Mouse (Mus musculus) ES-Bruce4 (cell line): Measurements from ENCODE around the gene Fhl1. TPM values are rescaled to one million over a fixed set of nuclear protein-coding genes. Genes with fewer than 3 reads are reported as not detected.

Experiments used
- H3K27ac ChIP-seq: 2 replicates; pipeline ENCODE4 v1.5.1; 2012; ENCODE audit warnings: low read length, inconsistent platforms; ENCODE audit not compliant: insufficient read depth
- H3K27me3 ChIP-seq: 2 replicates; pipeline ENCODE4 v1.6.1; 2012; ENCODE audit warnings: mild to moderate bottlenecking, low read length, inconsistent platforms; ENCODE audit not compliant: control insufficient read depth, poor library complexity, insufficient read depth, severe bottlenecking
- H3K36me3 ChIP-seq: 2 replicates; pipeline ENCODE4 v1.6.1; 2012; ENCODE audit warnings: inconsistent platforms, mild to moderate bottlenecking, low read length, moderate library complexity; ENCODE audit not compliant: control insufficient read depth, poor library complexity, insufficient read depth, severe bottlenecking
- H3K4me1 ChIP-seq: one replicate; pipeline ENCODE4 v1.8.1; 2011; ENCODE audit warnings: low read length; ENCODE audit not compliant: control insufficient read depth, insufficient read depth
- H3K4me3 ChIP-seq: 2 replicates; pipeline ENCODE4 v1.5.1; 2011; ENCODE audit warnings: low read depth, mild to moderate bottlenecking, low read length
- H3K9ac ChIP-seq: 2 replicates; pipeline ENCODE4 v1.6.1; 2012; ENCODE audit warnings: low read depth, mild to moderate bottlenecking, inconsistent platforms; ENCODE audit not compliant: poor library complexity, severe bottlenecking
- H3K9me3 ChIP-seq: replicated peaks from 2 replicates; pipeline ENCODE4 v1.6.1; 2012; ENCODE audit warnings: mild to moderate bottlenecking, low read length, inconsistent platforms; ENCODE audit not compliant: control insufficient read depth, poor library complexity, insufficient read depth, severe bottlenecking
- CTCF ChIP-seq: IDR thresholded peaks from one replicate; pipeline ENCODE4 v1.8.1; 2011; ENCODE audit warnings: low read depth, low read length
- EP300 ChIP-seq: IDR thresholded peaks from 2 replicates; pipeline ENCODE4 v1.6.1; 2011; ENCODE audit warnings: low read depth, low read length; ENCODE audit not compliant: insufficient read depth
- POLR2A ChIP-seq: IDR thresholded peaks from one replicate; pipeline ENCODE4 v1.8.1; 2011; ENCODE audit warnings: low read length; ENCODE audit not compliant: insufficient read depth
- polyA plus RNA-seq: library from polyadenylated mRNA; stranded (reverse); fragments of >200 nt; gene quantifications from 2 replicates; pipeline ENCODE4 v1.2.4, GENCODE M21; 2011; ENCODE audit warnings: low read depth; ENCODE audit not compliant: missing spikeins, insufficient read depth, insufficient read length

Gene Fhl1
- polyA plus RNA-seq, 1 experiment = 169 TPM

DNA sequence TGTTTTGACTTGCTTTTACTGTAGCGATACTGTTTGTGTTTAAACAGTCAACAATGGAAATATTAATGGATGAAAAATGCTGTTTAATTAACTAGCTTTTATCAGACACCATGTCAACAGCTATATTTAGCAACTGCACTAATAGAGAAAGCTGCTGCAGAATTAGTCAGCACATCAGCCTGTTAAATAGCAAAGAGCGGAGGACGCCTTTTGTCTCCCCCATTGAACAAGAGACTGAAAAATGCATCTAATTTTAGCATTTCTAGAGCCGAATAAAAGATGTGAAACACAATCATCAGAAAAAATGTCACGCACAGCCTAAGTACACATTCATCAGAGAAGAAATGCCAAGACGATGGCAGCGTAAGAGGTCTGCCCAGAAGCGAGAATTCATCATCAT lies 9.0 kb upstream of the Fhl1 start:
- Histone ChIP-seq H3K9me3 (no peaks in the 10 kb centered on the region), H3K27me3 (no peaks in the 10 kb centered on the region), H3K36me3 (no peaks in the 10 kb centered on the region), H3K4me3 (no peak overlapping the region), H3K4me1 (no peaks in the 10 kb centered on the region), H3K27ac (no peak overlapping the region), H3K9ac (no peak overlapping the region)
- TF ChIP-seq POLR2A (no peak), EP300 (no peak), CTCF (no peak)

GRCm38 (mm10) chrX:56728507-56728906 lies 3.1 kb upstream of the Fhl1 start:
- no peaks in the 10 kb centered on the region for H3K36me3 ChIP-seq
- H3K4me3 ChIP-seq = no peak overlapping the region
- peaks cover 3% of the 10 kb centered on the region for H3K4me1 ChIP-seq
- H3K27ac ChIP-seq = no peak overlapping the region
- no peak for TF ChIP-seq CTCF
- no peak for TF ChIP-seq EP300
- no peak for TF ChIP-seq POLR2A
- no peak overlapping the region for H3K9ac ChIP-seq
- no peaks in the 10 kb centered on the region for H3K27me3 ChIP-seq
- H3K9me3 ChIP-seq = no peaks in the 10 kb centered on the region

DNA sequence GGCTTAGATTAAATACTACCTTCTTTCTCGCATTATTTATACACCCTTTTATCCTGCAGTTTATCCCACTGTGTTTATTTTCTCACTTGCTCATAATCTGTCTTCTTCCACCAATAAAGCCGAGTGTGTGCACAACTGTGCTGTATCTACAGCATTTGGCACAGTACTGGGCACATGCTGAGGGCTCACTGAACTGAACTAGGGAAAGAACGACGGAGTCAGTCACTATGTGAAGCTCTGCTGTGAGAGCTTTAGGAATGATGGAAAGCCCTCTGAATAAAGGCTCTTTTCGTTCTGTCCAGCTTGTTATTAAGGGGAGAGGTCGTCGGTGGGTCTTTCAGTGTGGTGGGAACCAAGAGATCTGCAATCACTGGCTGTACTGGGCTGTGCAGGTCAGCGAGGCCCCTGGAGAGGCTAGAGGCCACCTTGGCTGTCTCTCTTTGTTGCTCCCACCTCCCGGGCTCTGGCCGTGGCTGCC lies 720 bp upstream of the Fhl1 start:
- no peak for TF ChIP-seq CTCF
- no peak for TF ChIP-seq EP300
- TF ChIP-seq POLR2A = no peak
- peak overlapping the region; percentile 90 for H3K9ac ChIP-seq
- H3K36me3 ChIP-seq = no peaks in the 10 kb centered on the region
- H3K27me3 ChIP-seq = no peaks in the 10 kb centered on the region
- H3K27ac ChIP-seq = peak overlapping the region; percentile 4
- no peaks in the 10 kb centered on the region for H3K9me3 ChIP-seq
- peaks cover 3% of the 10 kb centered on the region for H3K4me1 ChIP-seq
- peak overlapping the region; percentile 64 for H3K4me3 ChIP-seq

- peak overlapping the region; percentile 90 for H3K9ac ChIP-seq
- H3K27me3 ChIP-seq = no peaks in the 10 kb centered on the region
- TF ChIP-seq CTCF (no peak), POLR2A (no peak), EP300 (no peak)
- H3K27ac ChIP-seq = no peak overlapping the region
- H3K36me3 ChIP-seq = no peaks in the 10 kb centered on the region
- peak overlapping the region; percentile 91 for H3K4me3 ChIP-seq
- peaks cover 3% of the 10 kb centered on the region for H3K4me1 ChIP-seq
- no peaks in the 10 kb centered on the region for H3K9me3 ChIP-seq
Observed at GRCm38 (mm10) chrX:56732401-56732800, 814 bp downstream of the Fhl1 start.

- TF ChIP-seq EP300 = no peak
- no peak for TF ChIP-seq CTCF
- no peak for TF ChIP-seq POLR2A
- H3K9ac ChIP-seq = no peak overlapping the region
- H3K4me3 ChIP-seq = no peak overlapping the region
- no peaks in the 10 kb centered on the region for H3K36me3 ChIP-seq
- H3K9me3 ChIP-seq = no peaks in the 10 kb centered on the region
- no peak overlapping the region for H3K27ac ChIP-seq
- H3K27me3 ChIP-seq = no peaks in the 10 kb centered on the region
- H3K4me1 ChIP-seq = peaks cover 2% of the 10 kb centered on the region
Observed at GRCm38 (mm10) chrX:56734436-56734835, 2.8 kb downstream of the Fhl1 start.

- Histone ChIP-seq H3K4me1 (no peaks in the 10 kb centered on the region), H3K36me3 (no peaks in the 10 kb centered on the region), H3K9me3 (no peaks in the 10 kb centered on the region), H3K4me3 (no peak overlapping the region), H3K27me3 (no peaks in the 10 kb centered on the region), H3K27ac (no peak overlapping the region), H3K9ac (no peak overlapping the region)
- TF ChIP-seq EP300 (no peak), CTCF (no peak), POLR2A (no peak)
Observed at GRCm38 (mm10) chrX:56736226-56736625, 4.6 kb downstream of the Fhl1 start.
